Mouse (Mus musculus) embryo, embryonic 11.5 days (tissue): ENCODE measurements around the gene Dnah8.
A peak's percentile ranks its signal among the peaks of the same experiment; 100 is the strongest.

Experiments used
- DNase-seq: peaks from one replicate; pipeline ENCODE4 v3.0.0-alpha.2; 2012; ENCODE audit warnings: low read depth, low spot score

Gene Dnah8

GRCm38 (mm10) chr17:30662131-30662530 lies 38.0 kb downstream of the Dnah8 start:
- no peak for DNase-seq

DNA sequence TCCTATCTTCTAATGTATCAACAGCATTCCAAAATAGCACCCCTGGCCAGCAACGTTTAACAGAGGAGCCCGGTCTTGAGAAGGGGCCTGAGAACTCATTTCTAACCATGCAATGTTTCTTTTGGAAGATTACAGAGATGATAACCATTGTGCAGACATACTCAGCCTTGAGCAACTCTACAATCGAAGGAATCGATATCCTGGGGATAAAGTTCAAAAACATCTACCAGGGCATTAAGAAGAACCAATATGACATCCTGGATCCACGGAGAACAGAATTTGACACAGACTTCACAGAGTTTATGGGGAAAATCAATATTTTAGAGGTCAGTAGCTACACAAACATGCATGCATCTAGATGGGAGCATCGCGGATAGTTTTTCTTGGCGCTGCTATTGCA lies 39.0 kb downstream of the Dnah8 start:
- DNase-seq = no peak

DNA sequence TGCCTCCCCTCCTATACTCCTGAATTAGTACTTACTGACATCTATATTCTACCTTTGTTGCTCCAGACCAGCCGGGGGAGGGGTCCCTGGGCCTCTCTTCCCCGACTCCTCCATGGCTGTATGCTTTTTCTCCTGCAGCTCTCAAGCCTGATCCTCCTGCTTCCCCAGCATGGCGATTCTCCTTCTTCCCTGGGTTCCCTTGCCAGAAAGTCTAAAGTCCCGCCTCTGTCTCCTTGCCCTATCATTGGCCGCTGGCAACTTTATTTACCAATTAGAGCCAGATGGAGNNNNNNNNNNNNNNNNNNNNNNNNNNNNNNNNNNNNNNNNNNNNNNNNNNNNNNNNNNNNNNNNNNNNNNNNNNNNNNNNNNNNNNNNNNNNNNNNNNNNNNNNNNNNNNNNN lies 40.7 kb downstream of the Dnah8 start:
- no peak for DNase-seq

DNA sequence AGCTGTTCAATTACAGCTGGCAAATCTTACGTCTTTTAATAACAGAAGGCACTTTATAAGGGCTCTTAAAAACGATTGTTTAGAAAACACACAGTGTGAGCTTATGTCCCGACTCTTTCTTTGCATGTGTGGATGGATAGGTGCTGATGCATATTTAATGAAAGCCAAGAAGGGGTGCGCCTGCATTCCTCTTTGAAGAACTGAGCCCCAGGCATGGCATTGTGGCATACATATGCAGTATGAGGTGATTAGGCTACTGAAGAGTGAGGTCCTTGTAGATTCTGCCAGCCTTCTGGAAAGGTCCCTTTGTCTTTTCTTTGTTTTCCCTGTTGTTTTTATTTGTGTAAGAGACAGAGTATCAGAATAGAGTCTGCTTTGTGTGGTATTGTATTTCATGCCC lies 48.4 kb downstream of the Dnah8 start:
- DNase-seq = no peak

DNA sequence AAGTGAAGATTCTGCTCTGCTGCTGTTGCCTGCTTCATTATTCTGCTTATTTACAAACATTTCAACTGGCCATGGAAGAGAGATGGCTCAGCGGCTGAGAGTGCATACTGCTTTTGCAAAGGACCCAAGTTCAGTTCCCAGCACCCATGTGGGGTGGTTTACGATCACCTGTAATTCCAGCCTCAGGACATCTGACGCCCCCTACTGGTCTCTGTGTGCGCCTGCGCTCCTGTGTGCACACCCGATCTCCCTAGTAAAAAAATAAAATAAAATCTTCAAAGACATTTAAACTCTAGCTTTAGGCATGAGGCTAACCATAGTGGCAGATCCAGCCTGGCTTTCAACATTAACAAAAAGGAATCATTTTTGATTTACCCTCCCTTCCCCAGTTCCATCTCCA lies 48.9 kb downstream of the Dnah8 start:
- DNase-seq = no peak

- DNase-seq = no peak
Measured at GRCm38 (mm10) chr17:30675021-30675740, 51.0 kb downstream of the Dnah8 start.

GRCm38 (mm10) chr17:30678523-30678922 lies 54.4 kb downstream of the Dnah8 start:
- no peak for DNase-seq

GRCm38 (mm10) chr17:30679612-30680011 lies 55.5 kb downstream of the Dnah8 start:
- DNase-seq = no peak

- peak; percentile 65 for DNase-seq
Measured at GRCm38 (mm10) chr17:30681604-30682003, 57.5 kb downstream of the Dnah8 start.

- DNase-seq = no peak
Measured at GRCm38 (mm10) chr17:30690181-30690580, 66.0 kb downstream of the Dnah8 start.

DNA sequence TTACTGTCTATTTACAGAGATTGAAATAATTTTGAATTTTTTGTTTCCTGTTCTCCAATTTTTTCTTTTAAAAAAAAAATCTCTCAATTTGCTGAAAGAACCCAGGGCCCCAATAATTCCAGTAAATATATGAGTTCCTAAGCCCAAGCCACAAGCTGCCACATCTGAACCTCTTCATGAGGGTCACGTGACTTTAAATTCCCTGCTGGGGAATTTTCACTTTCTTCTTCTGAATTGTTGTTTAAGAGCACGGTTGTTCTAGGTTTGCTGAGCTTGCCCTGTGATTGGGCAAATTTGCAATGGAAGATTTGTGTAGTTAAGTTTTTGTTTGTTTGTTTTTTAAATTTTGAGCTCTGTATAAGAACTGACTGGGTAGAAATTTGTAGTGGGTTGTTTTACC lies 67.3 kb downstream of the Dnah8 start:
- DNase-seq = no peak

DNA sequence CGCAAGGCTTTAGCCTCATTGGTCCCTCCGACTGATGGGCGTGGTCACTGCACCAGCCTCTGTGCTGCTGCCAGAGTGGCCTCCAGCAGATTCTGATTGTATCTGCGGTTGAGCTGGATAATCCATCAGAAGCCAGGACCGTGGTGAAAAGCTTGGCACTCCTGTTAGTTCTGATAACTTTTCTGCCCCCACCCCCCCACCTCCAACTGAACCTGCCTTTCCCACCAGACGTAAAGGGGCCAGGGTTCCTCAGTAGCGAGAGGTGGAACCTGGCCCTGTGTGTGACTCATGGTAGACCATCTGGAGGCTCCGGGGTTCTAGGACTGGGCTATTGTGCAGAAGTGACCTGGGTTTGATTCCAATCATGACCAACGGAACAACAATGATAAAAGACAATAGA lies 70.1 kb downstream of the Dnah8 start:
- no peak for DNase-seq

DNA sequence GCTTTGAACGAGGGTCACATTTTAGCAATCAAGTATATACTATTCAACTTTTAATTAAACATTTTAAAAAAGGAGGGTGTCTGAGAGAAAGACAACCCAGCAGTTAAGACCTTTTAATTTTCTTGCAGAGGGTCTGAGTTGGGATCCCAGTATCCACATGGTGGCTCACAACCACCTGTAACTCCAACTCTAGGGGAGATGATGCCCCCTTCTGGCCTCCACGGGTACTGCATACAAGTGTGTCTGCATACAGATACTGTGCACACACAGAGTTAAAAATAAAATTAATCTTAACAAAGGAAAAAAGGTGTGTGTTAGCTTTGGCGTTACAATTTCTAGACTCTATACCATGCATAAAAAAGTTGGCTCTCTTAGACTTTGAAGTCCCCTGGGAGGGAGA lies 90.6 kb downstream of the Dnah8 start:
- DNase-seq = no peak

- no peak for DNase-seq
Measured at GRCm38 (mm10) chr17:30718197-30718596, 94.0 kb downstream of the Dnah8 start.

GRCm38 (mm10) chr17:30719031-30719430 lies 94.9 kb downstream of the Dnah8 start:
- no peak for DNase-seq

GRCm38 (mm10) chr17:30727788-30728187 lies 103.6 kb downstream of the Dnah8 start:
- no peak for DNase-seq

DNA sequence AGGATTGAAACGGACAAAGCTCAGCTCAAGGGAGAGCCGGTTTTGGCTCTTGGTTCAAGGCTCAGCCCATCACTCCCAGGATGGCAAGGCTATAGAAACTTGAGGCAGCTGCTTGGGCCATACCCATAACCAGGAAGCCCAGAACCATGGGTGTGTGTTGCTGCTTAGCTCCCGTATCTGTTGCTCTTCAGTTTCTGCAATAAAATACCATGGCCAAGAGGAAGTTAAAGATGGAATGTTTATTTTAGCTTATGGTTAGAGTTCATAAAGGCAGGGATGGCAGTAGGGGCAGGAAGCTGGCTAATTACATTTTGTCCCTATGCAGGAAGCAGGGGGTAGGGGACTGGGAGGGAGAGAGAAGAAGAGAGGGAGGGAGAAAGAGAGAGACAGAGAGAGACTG lies 108.6 kb downstream of the Dnah8 start:
- no peak for DNase-seq

- DNase-seq = no peak
Measured at GRCm38 (mm10) chr17:30734770-30735169, 110.6 kb downstream of the Dnah8 start.

- no peak for DNase-seq
Measured at GRCm38 (mm10) chr17:30735454-30735853, 111.3 kb downstream of the Dnah8 start.

DNA sequence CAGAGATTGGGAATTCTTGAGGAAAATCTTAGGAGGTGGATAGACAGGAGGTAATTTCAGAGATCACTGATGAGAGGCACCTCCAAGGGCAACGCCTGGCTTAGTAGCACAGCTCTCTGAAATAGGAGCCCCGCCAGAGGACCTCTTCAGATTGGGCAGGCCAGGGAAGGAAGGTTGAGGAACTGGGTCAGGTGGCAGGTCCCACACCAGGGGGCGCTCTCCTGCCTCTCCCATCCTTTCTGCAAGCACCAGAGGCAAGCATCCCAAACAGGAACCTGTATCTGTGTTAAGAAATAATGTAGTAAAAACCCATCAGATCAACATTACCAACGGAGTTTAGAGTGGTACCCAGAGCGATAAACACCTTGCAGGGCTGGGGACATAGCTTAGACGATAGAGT lies 113.6 kb downstream of the Dnah8 start:
- no peak for DNase-seq

GRCm38 (mm10) chr17:30739769-30740168 lies 115.6 kb downstream of the Dnah8 start:
- DNase-seq = no peak

DNA sequence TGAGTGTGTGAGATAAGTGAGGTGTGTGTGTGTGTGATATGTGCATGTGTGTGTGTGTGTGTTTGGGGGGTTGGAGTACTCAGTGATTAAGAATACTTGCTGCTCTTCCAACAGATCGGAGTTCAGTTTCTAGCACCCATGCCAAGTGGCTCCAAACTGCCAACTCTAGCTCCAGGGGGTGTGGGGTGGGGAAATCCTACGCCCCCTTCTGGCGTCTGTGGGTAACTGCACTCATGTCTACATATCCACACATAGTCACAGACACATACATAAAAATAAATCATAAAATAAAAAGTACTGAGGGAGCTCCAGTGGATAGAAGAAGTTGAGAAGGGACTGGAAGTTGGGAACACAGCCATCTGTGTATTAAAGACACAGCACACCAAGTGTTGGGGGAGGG lies 119.8 kb downstream of the Dnah8 start:
- no peak for DNase-seq

GRCm38 (mm10) chr17:30746056-30747024 lies 122.2 kb downstream of the Dnah8 start:
- peak; percentile 49 for DNase-seq
